ENCODE assay signal across 1 mouse cellular context in genomic region chr8:105965266-105965904, GRCm38 (mm10).
TF ChIP-seq lines count a peak whose summit lies in the region.

No protein-coding gene starts in this region.

TF ChIP-seq in myocyte, 11 proteins besides CTCF, POLR2A, EP300 and RAD21 (continued from another document):
- TF ChIP-seq TCF12 (IDR thresholded peaks at IDR 0.05; ENCODE audit: insufficient read depth, poor library complexity, severe bottlenecking), result no peak
